Mouse (Mus musculus) adrenal gland, postnatal 4 days (tissue): Measurements from ENCODE around the gene Spon1. TPM values are rescaled to one million over a fixed set of nuclear protein-coding genes. Genes with fewer than 3 reads are reported as not detected.
A peak's percentile ranks its signal among the peaks of the same experiment; 100 is the strongest.

Source experiments
- DNase-seq, 2 experiments: peaks; one replicate each; pipeline ENCODE4 v3.0.0; 2021 to 2022; ENCODE audit warnings: low spot score in 2 of 2, mixed read lengths in 2 of 2
- total RNA-seq, 2 experiments: library from RNA; stranded (reverse); gene quantifications; 2 replicates each; pipeline ENCODE4 v1.2.3; 2021

Gene Spon1
- total RNA-seq, 2 experiments from 2014 or later = 14.9 to 16.3 TPM

DNA sequence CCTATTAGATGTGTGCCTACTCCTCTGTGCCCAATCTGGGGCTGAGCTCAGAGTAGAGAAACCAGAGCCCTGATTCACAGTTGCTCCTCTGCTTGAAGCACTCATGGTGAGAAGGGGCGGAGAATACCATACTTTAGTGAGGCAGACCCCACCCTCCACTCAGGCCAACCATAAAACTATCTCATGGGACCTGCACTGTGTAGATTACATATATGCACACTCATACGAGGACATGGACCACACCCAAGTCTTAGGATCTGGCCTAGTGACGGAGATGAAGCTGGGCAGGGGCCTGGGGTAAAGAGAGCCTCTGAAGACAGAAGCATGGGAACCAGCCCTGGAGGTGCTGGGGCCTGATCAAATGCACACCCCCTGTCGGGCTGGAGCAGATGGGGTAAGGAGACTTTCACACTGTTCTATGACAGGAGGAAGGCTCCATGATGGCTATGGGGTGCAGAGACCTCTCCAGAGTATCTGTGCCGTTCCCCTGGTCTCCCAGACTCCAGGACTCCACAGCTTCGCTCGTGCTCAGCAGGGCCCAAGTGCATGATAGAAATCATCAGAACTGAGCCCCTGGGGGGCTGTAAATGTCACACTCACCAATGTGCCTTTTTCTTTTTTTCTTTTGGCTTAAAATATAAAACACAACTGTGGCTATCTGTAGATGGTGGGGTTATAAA is 232.0 kb downstream of the Spon1 start:
- DNase-seq = no peak

- no peak for DNase-seq
Measured at GRCm38 (mm10) chr7:114004171-114004570, 238.4 kb downstream of the Spon1 start.

- no peak for DNase-seq
Measured at GRCm38 (mm10) chr7:114005499-114005898, 239.7 kb downstream of the Spon1 start.

GRCm38 (mm10) chr7:114006456-114006855 is 240.7 kb downstream of the Spon1 start:
- no peak for DNase-seq

- no peak for DNase-seq
Measured at GRCm38 (mm10) chr7:114007565-114007964, 241.8 kb downstream of the Spon1 start.

- DNase-seq = no peak
Measured at GRCm38 (mm10) chr7:114011726-114012443, 246.1 kb downstream of the Spon1 start.

GRCm38 (mm10) chr7:114016001-114016949 is 250.5 kb downstream of the Spon1 start:
- DNase-seq = no peak

GRCm38 (mm10) chr7:114018861-114019260 is 253.1 kb downstream of the Spon1 start:
- DNase-seq = no peak

DNA sequence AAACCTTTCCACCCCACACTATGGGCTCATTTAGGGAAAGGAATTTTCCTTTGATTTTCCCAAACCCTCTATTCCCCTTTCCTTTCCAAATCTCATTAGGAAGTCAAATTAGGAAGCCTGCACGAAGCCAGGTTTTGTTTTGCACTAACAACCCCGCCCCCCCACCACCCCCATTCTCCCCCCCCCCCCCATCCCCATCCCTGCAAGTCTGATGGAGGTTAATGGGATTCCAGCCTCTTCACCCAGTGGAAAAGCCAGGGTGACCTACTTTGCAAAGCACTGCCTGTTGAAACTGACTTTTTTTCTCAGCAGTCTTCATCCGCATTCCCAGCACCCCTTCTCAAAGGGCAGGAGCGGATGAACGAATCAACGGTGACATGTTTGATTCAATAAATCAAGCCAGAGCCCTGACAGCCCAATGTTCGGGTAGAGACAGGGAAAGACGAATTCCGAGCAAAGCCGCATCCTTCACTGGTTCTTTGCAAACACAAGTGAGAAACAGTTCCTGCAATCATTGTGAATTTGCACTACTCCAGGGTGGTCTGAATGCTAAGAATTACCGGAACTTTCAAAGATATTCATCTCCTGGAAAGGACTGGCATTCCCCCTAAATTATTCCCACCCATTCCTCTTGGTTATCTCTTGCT is 254.4 kb downstream of the Spon1 start:
- DNase-seq = no peak

DNA sequence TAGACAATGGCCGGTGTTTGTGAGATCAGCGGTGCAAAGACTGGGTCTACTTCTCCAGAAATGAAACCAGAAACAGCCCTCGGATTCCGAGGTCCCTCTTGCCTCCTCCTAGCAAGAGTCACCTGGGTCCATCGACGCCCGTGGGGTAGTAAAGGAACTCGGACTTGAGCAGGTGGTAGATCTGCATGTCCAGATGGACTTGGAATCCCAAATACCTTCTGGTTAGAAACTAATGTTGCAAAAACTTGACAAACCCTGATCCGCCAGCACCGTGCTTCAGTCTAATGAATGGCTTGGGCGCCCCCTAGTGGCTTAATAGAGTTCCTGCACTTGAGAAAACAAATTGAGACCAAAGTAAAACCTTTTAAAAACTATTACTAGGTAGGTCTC is 254.9 kb downstream of the Spon1 start:
- peak; percentile 50 to 51 for DNase-seq

- no peak for DNase-seq
Measured at GRCm38 (mm10) chr7:114026923-114027322, 261.1 kb downstream of the Spon1 start.

DNA sequence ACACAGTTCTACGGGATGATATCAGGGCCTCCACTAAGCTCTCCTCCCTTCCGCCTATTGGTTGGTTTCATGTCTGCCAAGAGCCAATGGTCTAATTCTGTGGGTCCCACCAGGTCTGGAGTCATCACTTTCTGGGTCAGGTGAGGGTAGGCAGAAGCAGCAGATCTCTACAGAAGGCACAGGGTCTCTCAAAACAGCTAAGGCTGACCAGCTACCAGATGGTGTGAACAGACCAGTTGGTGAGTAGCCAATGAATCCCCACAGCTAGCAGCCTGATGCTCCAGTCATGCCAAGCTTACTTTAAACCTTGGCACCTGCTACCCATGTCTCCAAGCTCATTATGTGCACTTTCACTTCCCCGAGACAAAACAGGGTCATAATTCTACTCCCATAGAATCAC is 261.6 kb downstream of the Spon1 start:
- DNase-seq = no peak

GRCm38 (mm10) chr7:114028828-114029227 is 263.0 kb downstream of the Spon1 start:
- DNase-seq = no peak

DNA sequence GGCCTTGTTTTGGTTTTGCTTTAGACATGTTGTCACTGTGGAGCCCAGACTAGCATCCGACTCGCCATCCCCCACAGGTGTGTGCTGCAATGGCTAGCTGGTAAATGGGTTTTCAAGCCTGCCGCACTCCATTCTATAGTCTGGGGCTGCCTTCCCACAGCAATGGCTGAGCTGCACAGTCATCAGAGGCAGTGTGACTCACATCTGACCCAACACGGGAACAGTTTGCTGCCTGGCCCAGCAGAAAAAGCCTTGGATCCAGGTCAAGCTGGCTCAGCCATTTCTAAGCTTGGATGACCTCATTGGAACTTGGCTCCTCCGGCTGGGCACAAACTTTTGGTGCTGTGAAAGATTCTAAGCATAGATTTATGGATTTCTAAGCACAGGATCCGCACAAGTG is 263.8 kb downstream of the Spon1 start:
- DNase-seq = peak in 1 of 2 experiments; percentile 37

DNA sequence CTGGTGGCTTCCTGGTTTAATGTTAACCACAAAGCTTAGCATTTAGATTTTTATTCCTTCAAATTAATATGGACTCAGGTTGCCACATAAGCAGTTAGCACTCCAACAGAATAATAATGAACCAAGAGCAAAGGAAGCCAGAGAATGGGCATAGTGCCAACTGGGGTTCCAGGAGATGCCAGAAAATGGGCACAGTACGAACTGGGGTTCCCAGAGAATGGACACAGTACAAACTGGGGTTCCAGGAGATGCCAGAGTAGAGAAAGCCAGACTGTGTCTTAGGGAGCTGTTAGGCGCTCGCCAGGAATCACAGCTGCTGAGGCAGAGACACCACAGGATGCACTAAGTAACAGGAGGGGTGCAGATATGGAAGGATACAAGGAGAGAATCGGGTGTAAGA is 271.4 kb downstream of the Spon1 start:
- no peak for DNase-seq

- DNase-seq = no peak
Measured at GRCm38 (mm10) chr7:114041349-114041748, 275.6 kb downstream of the Spon1 start.

GRCm38 (mm10) chr7:114042973-114043928 is 277.5 kb downstream of the Spon1 start:
- DNase-seq = no peak

DNA sequence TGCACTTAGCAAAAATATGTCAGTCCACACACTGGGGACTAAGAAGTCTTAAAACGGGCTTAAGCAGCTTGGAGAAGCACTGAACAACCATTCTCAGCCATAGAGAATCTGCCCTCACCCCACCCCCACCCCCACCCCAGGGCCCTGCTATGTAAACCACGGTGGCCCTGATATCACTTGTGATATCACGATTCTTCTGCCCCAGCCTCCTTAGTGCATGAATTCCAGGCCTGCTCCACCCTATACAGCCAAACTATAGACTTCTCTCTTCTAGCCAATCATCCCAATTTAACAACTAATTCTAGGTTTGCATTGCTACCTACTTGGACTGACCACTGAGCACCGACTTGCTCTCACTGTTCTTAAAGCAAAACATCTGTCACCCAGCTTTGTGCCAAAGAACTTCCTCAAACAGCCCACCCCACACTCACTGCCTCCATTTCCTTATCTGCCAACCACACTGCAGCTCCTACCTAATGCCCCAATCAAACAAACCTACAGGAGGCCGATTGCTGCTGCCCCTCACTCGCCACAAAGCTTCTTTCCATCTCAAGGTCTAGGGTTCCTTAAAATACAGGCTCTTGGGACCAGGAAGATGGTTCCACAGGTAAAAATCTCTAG is 278.2 kb downstream of the Spon1 start:
- DNase-seq = no peak

DNA sequence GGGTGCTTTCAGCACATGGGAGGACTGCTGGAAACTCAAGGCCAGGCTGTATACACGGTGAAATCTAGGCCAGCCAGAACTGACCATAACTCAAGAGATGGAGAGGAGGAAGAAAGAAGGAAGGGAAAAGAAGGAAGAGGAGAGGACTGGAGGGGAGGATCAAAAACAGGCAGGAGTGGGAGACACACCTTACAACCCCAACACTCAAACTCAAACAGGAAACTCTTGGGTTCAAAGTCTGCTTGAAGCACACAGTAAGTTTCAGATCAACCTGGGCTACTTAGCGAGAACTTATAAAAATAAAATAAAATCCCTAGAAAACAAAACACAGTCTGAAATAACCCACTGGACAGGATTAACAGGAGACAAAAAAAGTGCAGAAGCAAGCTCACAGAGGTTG is 280.0 kb downstream of the Spon1 start:
- no peak for DNase-seq

DNA sequence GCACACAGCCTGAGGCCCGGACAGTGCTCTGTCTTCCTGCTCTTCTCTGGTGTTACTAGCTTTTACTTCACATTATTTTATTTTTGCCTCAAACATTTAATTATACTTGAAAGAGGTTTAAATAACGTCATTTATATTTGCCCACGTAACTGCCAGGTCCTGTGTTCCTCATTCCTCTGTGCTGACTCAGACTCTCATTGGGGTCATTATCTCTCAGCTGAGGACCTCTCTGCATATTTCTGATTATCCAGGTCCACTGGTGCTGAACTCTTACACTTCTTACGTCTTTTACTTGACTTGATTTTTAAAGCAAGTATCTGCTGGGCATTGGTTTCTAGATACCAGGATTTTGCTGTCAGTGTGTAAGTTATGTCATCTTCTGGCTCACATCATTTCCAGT is 287.9 kb downstream of the Spon1 start:
- no peak for DNase-seq
